Mouse (Mus musculus): ENCODE measurements around the gene Cdh12. TPM values are rescaled to one million over a fixed set of nuclear protein-coding genes. Genes with fewer than 3 reads are reported as not detected.
"Not testable (repeated sequence)": the region's sequence is repeated elsewhere in the genome, so short reads cannot be mapped to it uniquely, and the experiment has no call there.

Gene Cdh12
- total RNA-seq, 2 experiments from 2014 or later: 0.06 to 0.13 TPM

- no peak for DNase-seq (ENCODE audit: low spot score in 2 of 2)
Observed at GRCm38 (mm10) chr15:21092824-21093223, 643.8 kb downstream of the Cdh12 start.

GRCm38 (mm10) chr15:21109009-21109841 lies 660.2 kb downstream of the Cdh12 start:
- DNase-seq (ENCODE audit: low spot score in 2 of 2): no peak

DNA sequence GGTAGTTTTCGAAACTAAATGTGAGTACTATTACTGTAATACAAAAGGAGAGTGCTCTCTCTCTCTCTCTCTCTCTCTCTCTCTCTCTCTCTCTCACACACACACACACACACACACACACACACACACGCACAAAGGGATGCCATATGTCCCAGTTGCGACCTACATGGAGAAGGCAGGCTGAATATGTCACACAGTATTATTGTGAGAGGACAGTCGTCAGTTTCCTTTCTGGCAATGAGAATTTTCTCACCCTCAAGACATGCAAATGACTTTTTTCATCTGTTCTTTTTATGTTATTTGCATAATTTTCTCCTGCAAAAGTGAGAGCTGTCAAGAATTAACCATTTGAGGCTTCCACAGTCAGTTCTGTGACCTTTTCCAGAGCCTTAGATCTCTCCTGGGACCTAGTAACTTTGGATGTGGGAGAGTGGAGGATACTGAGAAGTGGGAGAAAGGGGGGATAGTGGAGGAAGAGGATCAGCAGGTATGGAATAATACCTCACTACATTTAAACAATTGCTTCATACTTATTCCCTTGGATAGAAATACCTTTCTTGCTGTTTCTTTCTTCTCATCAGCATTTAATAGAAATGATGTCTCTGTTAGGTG lies 660.9 kb downstream of the Cdh12 start:
- no peak for DNase-seq (ENCODE audit: low spot score in 2 of 2)

DNA sequence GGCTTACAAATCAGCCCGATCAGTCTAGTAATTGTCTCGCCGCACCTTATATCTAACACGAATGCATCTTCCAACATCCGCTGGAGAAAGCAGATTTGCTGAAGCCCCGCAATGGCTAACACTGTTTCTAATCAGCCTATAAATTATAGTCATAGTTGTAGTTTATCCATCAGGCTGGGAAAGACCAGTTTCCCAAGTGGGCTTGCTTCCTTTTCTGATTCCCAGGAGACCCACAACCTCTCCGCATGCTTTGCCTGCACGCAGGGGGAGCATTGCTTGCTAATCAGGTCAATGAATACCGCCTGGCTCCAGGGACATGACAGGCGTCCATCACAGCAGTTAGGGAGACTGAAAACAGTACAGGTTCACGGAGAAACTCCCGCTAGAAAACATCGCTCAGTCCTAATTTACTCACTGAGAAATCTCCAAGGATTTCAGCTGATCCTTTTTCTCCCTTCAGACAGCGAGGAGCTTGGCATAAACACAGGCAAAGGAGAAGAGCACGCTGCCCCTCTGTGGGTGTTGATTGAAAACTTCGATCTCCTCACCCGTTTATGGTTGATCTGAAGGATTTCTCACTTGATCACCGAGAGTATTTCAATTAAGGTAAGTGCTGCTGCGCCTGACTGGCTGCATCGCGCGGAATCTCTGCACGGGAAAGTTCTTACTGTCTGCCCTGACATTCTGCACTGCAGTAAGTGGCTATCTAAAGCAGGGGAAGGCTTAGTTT lies 662.0 kb downstream of the Cdh12 start:
- DNase-seq (ENCODE audit: low spot score in 2 of 2): no peak

DNA sequence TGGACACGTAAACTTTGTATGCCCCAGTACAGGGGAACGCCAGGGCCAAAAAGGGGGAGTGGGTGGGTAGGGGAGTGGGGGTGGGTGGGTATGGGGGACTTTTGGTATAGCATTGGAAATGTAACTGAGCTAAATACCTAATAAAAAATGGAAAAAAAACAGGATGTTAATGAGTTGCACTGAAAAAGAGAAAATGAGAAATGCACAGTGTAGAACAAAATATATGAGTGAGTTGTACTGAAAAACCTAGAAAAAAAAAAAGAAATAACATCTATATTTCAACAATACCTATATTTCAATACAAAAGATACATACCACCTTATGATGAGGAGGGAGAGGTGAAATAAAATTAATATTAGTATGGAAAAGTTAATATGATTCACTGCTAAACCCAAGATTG lies 665.7 kb downstream of the Cdh12 start:
- not testable (repeated sequence) for DNase-seq (ENCODE audit: low spot score in 2 of 2)

DNA sequence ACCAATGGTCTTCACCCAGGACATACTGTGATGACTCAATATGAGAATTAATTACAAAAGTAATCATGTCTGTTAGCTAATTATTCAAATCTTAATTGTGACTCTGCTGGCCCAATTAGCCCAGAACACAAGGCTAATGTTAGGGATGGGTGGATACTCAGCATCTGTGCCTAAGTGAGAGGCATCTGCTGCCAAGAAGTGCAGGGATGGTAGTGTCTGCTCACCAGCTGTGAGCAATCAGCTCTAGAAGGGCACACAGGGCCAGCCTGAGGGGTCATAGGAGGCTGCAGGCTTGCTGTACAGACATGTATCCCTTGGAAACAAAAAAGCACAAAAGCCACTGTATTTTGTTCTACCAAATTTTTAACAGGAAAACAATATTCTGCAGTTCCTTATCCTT lies 681.6 kb downstream of the Cdh12 start:
- DNase-seq (ENCODE audit: low spot score in 2 of 2): no peak

DNA sequence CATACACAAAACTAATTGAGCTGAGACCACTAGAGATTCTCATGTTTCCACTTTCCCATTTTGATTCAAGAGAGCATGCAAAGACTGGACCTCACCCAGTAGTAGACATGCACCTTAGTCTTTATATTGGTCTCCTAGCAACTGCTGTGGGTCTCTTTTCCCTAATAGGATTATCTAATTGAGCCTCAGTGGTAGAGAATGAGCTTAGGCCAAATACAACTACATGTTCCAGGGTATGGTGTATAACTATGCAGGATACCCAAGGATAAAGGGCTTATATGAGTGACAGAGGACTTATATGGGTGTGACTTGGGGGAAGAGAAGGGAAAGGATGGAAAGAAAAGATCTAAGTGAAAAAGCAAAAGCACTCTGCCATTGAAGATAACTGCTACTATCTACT lies 683.9 kb downstream of the Cdh12 start:
- DNase-seq (ENCODE audit: low spot score in 2 of 2): no peak

GRCm38 (mm10) chr15:21146896-21147295 lies 697.8 kb downstream of the Cdh12 start:
- no peak for DNase-seq (ENCODE audit: low spot score in 2 of 2)

DNA sequence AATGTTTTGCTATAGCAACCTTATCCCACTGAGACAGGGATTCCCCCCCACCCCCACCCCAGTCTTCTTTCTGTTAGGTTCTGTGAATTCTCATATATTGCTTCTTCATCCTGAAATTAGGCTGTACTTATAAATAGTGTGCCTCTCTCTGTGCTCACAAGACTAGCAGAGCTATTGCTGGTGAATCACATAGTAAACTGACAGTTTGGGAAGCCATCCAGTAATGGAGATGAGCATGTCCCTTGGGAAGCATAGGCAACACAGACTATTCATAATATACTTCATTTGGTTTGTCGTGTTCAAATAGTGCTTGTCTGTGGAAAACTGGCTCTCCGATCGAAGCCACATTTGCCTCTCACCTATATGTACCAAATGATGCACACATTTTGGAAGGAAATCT lies 704.5 kb downstream of the Cdh12 start:
- DNase-seq (ENCODE audit: low spot score in 2 of 2): no peak

GRCm38 (mm10) chr15:21179727-21180126 lies 730.7 kb downstream of the Cdh12 start:
- no peak for DNase-seq (ENCODE audit: low spot score in 2 of 2)

- DNase-seq (ENCODE audit: low spot score in 2 of 2): no peak
Observed at GRCm38 (mm10) chr15:21180191-21180590, 731.1 kb downstream of the Cdh12 start.

DNA sequence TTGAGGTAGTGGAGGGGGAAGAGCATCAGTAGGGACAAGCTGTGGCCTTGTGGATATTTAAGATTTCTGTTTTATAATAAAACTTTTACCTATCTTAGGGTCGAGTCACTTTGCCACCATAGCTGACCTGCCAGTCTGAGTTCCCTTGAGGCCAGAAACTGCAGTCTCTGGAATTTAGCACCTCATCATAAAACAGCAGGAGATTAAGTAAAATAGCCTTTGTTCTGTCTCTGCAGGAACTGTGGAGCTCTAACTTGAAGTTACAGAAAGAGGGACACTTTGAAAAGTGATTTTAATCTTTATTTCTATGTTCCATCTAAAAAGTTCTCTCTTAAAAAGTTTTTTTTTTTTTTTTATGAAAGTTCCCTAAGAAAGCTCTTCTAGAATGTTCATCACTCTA lies 736.7 kb downstream of the Cdh12 start:
- no peak for DNase-seq (ENCODE audit: low spot score in 2 of 2)

DNA sequence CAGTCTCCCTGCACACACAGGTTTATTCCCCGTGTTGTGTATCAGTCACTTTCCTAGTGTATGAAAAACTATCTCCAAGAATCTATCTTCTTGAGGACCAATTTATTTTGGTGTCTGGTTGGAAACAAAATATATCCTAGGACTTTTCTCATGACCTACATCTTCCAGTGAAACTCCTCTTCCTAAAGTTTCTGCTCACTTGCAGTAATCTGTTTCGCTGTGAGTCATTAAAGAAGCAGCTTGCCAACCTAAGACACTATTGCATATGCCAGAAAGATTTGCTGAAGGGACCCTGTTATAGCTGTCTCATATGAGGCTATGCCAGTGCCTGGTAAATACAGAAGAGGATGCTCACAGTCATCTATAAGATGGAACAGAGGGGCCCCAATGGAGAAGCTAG lies 761.0 kb downstream of the Cdh12 start:
- not testable (repeated sequence) for DNase-seq (ENCODE audit: low spot score in 2 of 2)

DNA sequence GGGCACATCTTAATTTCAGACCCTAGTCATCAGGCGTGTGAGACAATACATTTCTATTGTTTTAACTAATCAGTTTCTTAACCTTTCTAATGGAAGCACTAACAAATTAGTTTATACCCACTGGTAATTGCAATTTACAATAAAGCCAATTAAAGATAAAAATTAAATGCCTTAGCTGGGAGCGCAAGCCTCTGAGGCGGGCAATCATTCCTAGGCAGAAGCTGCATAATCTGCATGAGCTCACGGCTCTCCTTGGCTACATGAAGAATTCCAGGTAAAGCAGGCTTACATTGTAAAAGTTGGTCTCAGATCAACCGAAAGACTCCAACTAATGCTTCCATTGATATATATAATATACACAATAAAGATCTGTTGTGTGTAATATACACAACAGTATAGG lies 773.9 kb downstream of the Cdh12 start:
- DNase-seq (ENCODE audit: low spot score in 2 of 2): no peak

- no peak for DNase-seq (ENCODE audit: low spot score in 2 of 2)
Observed at GRCm38 (mm10) chr15:21261318-21261717, 812.3 kb downstream of the Cdh12 start.

- DNase-seq (ENCODE audit: low spot score in 2 of 2): no peak
Observed at GRCm38 (mm10) chr15:21269856-21270255, 820.8 kb downstream of the Cdh12 start.

DNA sequence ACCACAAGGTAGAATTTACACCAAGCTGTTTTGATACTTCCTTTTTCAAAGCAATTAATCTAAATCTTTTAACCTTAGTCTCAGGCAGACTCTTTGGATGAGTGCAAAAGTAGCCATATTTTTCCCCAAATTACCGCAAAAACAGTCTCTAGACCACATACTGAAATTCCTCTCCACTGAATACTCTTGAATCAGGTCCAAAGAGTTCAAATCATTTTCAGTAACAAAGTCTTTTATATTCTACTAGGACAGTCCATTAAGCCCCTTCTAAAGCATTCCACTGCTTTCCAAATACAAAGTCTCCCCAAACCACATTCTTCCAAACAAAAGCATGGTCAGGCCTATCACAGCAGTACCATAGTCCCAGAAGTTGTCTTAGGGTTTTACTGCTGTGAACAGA lies 848.0 kb downstream of the Cdh12 start:
- no peak for DNase-seq (ENCODE audit: low spot score in 2 of 2)

DNA sequence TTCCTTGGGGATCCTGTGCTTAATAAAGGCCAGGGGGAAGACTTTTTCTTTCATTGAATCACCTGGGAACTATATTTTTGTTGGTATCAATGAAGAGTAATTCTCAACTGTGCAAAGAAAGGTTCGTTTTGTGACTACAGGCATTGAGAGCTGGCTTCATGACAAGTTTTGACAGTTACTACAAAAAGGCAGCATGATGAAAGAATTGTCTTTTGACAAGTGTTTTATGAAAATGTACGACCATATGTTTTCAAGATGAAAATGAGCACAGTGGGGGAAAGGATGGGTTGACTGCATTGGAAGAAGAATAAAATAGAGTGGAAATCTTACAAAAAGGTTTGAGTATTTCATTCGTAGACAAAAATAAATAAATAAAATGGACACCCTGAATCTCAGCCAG lies 866.4 kb downstream of the Cdh12 start:
- no peak for DNase-seq (ENCODE audit: low spot score in 2 of 2)

GRCm38 (mm10) chr15:21343853-21344252 lies 894.8 kb downstream of the Cdh12 start:
- no peak for DNase-seq (ENCODE audit: low spot score in 2 of 2)

DNA sequence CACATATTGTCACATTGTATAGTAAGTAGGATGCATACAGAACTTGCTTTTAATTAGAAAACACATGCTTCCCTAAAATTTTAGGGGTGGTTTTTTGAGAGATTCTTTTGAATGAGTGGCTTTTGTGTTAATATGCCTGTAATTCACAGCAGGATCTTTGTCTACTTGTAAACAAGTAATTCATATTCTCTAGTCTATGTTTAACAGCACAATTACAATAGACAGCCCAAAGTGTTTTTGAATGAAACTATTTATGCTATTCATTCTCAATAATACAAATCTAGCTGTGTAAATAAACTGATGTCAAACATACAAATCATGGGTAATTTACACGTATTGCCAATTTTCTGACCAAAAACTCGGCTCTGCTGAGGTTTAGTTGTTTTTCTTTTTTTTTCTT lies 895.3 kb downstream of the Cdh12 start:
- DNase-seq (ENCODE audit: low spot score in 2 of 2): no peak

DNA sequence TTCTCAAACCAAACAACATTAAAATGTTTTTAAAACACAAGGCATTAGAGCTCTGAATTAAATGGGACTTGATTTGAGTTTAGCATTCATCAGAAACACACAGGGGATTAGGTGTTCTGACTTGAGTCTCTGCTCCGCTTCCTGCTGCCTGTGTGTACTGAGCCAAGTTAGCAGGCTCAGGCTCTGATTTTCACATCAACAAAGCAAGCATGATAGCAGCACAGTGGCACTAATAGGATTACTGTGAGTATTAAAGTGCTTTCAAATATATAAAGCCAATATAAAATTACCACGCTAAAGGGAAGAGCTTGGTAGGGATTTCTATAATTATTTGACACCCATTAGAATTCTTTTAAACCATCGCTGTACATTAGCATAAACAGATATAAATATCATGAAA lies 895.7 kb downstream of the Cdh12 start:
- DNase-seq (ENCODE audit: low spot score in 2 of 2): no peak

Data from adrenal gland, adult 18-20 months (tissue).